Mouse (Mus musculus) forebrain, embryonic 16.5 days (tissue): ENCODE measurements around the gene Hist1h2bn. TPM values are rescaled to one million over a fixed set of nuclear protein-coding genes. Genes with fewer than 3 reads are reported as not detected.
"Not testable (repeated sequence)": the region's sequence is repeated elsewhere in the genome, so short reads cannot be mapped to it uniquely, and the experiment has no call there.

Experiments used
- ATAC-seq: fragments of 200-750 bp; cut with Nextera tagmentation; 2 replicates; pipeline ENCODE4 v1.8.0; 2017; ENCODE audit warnings: mild to moderate bottlenecking, moderate library complexity
- H3K27ac ChIP-seq: fragments of 300-500 bp; sonication (generic); 2 replicates; pipeline ENCODE4 v1.5.1; 2014; ENCODE audit warnings: low read length, control low read depth
- H3K27me3 ChIP-seq: fragments of 300-500 bp; sonication (generic); replicated peaks from 2 replicates; pipeline ENCODE4 v1.6.1; 2014; ENCODE audit warnings: low read length; ENCODE audit not compliant: control insufficient read depth, insufficient read depth
- H3K36me3 ChIP-seq: fragments of 300-500 bp; sonication (generic); 2 replicates; pipeline ENCODE4 v1.6.1; 2014; ENCODE audit not compliant: control insufficient read depth, insufficient read depth
- H3K4me1 ChIP-seq: fragments of 300-500 bp; sonication (generic); replicated peaks from 2 replicates; pipeline ENCODE4 v1.6.1; 2014; ENCODE audit warnings: low read length; ENCODE audit not compliant: control insufficient read depth, insufficient read depth
- H3K4me2 ChIP-seq: fragments of 300-500 bp; sonication (generic); 2 replicates; pipeline ENCODE4 v1.6.1; 2014; ENCODE audit warnings: mild to moderate bottlenecking, low read length, control low read depth
- H3K4me3 ChIP-seq: fragments of 300-500 bp; sonication (generic); replicated peaks from 2 replicates; pipeline ENCODE4 v1.5.1; 2014; ENCODE audit warnings: mild to moderate bottlenecking, low read length, control low read depth
- H3K9ac ChIP-seq: fragments of 300-500 bp; sonication (generic); replicated peaks from 2 replicates; pipeline ENCODE4 v1.6.1; 2014; ENCODE audit warnings: low read depth, low read length, control low read depth
- H3K9me3 ChIP-seq: fragments of 300-500 bp; sonication (generic); 2 replicates; pipeline ENCODE4 v1.6.1; 2016; ENCODE audit warnings: low read length; ENCODE audit not compliant: control insufficient read depth
- WGBS: fragments of 180-500 bp; shearing (Covaris S2); extraction: QIAGEN DNeasy Blood & Tissue Kit; methylation state at CpG from one replicate; pipeline ENCODE4 v1.1.7; 2014; 5-methylcytosine and 5-hydroxymethylcytosine counted together
- polyA plus RNA-seq: library from polyadenylated mRNA; unstranded; fragments of >200 nt; fragmentation: Nextera tagmentation; extraction: Ambion mirVana; gene quantifications from 2 replicates; pipeline ENCODE4 v1.2.1, GENCODE M21; 2015

The Hist1h2bn gene
- polyA plus RNA-seq: 0.85 and 2.3 TPM in 2 replicates

DNA sequence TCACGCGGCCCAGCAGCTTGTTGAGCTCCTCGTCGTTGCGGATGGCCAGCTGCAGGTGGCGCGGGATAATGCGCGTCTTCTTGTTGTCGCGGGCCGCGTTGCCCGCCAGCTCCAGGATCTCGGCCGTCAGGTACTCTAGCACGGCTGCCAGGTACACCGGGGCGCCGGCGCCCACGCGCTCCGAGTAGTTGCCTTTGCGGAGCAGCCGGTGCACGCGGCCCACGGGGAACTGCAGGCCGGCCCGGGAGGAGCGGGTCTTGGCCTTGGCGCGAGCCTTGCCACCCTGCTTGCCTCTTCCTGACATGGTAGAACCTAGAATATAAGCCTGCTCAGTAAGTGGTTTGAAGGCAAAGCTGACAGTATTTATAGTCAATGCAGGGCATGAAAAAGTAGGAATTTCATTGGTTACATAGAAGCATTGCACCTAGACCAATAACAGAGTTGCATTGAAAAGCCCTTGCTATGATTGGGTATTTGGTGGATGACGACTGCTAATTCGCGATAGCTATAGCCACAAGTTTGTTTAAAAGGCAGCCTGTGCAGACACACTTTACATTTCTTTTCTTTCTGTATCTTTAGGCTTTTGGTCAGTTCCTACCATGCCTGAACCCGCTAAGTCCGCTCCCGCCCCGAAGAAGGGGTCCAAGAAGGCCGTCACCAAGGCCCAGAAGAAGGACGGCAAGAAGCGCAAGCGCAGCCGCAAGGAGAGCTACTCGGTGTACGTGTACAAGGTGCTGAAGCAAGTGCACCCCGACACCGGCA, at the start of gene Hist1h2bn, which contains the start of gene Hist1h2ak:
Gene Hist1h2bn (plus strand): TSS at position 600 of the 762 bp plus-strand sequence.
Gene Hist1h2ak (minus strand): TSS at position 304 of the 762 bp plus-strand sequence.
- WGBS: under 1% methylated on average over 32 of the region's 50 CpGs
- ATAC-seq: peak; percentile 95
- H3K4me3 ChIP-seq: peak within 1 kb of the TSS; percentile 51

DNA sequence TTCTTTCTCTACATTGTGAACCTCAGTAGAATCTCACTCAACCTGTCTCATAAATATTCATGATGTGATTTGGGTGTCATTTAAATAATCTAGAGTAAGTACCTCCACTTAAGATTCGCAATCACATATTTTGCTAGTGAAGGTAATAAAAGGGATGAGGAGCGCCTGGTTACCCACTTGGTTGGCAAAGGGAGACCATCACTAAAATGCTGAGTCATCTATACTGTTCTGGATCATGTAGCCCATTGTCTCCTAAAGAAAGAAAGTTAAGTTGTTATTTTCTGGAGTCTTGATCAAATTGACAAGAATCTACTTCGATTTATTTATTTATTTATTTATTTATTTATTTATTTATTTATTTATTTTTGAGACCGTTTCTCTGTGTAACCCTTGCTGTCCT, 47.3 kb upstream of the Hist1h2bn start:
- H3K4me2 ChIP-seq: no peak overlapping the region
- no peak for ATAC-seq
- no peaks in the 10 kb centered on the region for H3K9me3 ChIP-seq
- no peak overlapping the region for H3K27ac ChIP-seq
- H3K4me3 ChIP-seq: no peak overlapping the region
- WGBS: 77% methylated on average over 4 of the region's 4 CpGs
- no peaks in the 10 kb centered on the region for H3K27me3 ChIP-seq
- no peak overlapping the region for H3K9ac ChIP-seq
- no peaks in the 10 kb centered on the region for H3K36me3 ChIP-seq
- 0 out of 2 replicates have a peak, but pooled peaks cover 3% of the 10 kb centered on the region for H3K4me1 ChIP-seq

More for the DNA sequence above, at the start of gene Hist1h2bn, which contains the start of gene Hist1h2ak:
- Histone ChIP-seq H3K4me2 (peak within 1 kb of the TSS; percentile 85), H3K4me1 (peaks cover 13% of the 10 kb centered on the region), H3K27ac (peak within 1 kb of the TSS; percentile 94), H3K9ac (peak within 1 kb of the TSS; percentile 64)
- not testable (repeated sequence) for H3K9me3 ChIP-seq, H3K27me3 ChIP-seq, H3K36me3 ChIP-seq

DNA sequence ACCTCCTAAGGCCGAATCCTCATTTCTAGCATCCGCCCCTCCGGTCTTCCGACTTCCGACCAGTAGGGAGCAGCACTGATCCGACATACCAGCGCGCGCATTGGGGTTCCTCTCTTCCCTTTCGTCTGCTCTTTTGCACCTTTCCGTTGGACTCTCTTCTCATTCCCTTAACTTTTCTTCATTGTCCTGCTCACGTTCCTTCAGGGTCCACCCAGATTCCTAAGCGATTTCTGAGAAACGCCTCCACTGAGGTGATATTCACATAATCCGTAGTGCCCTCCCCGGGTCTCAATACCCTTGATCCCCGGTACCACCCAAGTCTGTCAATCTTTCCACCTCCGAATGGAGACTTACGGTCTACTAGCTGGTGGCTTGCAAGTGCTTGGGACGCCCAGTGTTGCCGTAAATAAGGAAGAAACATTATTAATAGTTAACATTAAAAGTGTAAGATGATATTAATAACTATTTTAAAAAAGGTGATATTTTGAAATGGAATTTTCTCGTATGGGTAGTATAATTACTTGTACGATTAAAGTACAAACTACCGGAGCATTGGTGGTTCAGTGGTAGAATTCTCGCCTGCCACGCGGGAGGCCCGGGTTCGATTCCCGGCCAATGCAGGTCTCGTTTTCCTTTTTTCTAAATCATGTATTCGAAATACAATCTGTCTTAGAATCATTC, 43.8 kb upstream of the Hist1h2bn start:
- peak overlapping the region; percentile 78 for H3K4me3 ChIP-seq
- ATAC-seq: peak; percentile 85
- under 1% methylated on average over 32 of the region's 32 CpGs for WGBS

DNA sequence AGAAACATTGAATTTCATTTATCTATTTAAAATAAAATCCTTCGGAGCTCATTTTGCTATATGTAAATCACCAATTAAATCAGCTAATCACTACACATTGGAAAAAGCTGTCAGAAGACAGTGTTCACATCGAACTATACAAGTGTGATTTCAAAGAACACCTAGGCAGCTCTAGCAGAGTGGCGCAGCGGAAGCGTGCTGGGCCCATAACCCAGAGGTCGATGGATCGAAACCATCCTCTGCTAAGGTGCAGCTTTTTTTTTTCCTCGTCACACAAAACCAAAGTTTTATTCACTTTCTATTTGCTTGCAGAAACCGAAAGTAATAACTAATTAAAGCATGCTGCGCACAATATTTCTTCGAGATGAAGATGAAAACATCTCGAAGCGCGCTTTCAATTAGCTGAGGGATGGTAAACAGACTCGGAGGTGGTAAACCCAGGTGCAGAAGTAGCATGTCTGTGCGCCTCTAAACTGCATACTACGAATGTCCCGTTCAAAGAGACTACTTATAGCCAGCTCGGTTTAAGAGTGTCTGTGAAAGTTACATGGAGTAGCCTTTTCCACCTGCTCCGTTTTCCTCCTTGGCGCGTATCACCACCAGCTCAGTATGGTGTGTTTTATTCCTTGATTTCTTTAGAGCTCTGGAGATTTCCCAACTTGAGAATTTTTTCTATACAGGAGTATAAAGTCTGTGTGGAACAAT, 43.0 kb upstream of the Hist1h2bn start:
- Histone ChIP-seq H3K36me3 (no peaks in the 10 kb centered on the region), H3K27me3 (no peaks in the 10 kb centered on the region), H3K4me2 (peak overlapping the region; percentile 72), H3K4me1 (peaks cover 11% of the 10 kb centered on the region), H3K9ac (peak overlapping the region; percentile 41), H3K9me3 (no peaks in the 10 kb centered on the region), H3K4me3 (peak overlapping the region; percentile 50), H3K27ac (no peak overlapping the region)
- WGBS: 2% methylated on average over 22 of the region's 22 CpGs
- ATAC-seq: peak; percentile 85

More for the DNA sequence above, 43.8 kb upstream of the Hist1h2bn start:
- Histone ChIP-seq H3K4me1 (peaks cover 7% of the 10 kb centered on the region), H3K27me3 (no peaks in the 10 kb centered on the region), H3K27ac (peak overlapping the region; percentile 84), H3K9ac (peak overlapping the region; percentile 58), H3K9me3 (no peaks in the 10 kb centered on the region), H3K36me3 (no peaks in the 10 kb centered on the region), H3K4me2 (peak overlapping the region; percentile 50)

DNA sequence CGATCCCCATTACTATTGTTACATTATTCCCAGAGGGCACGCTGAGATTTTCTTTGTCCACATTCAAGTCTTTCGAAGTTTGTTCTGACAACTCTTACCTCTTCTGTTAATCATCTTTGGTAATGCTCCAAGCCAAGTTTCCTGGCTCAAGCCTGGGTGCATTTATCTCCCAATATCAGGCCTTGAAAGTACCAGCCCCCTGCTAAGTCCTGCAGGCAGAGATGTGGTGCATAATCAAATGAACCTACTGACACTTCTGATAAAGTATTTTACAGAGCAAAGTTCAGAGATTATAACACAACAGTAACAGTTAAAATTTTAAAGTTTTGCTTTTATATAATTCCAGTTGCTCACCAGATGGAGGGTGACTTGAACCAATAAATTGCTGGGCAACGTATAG, 42.2 kb upstream of the Hist1h2bn start:
- no peak overlapping the region for H3K27ac ChIP-seq
- H3K4me1 ChIP-seq: peaks cover 11% of the 10 kb centered on the region
- no peaks in the 10 kb centered on the region for H3K9me3 ChIP-seq
- ATAC-seq: no peak
- H3K36me3 ChIP-seq: no peaks in the 10 kb centered on the region
- H3K27me3 ChIP-seq: no peaks in the 10 kb centered on the region
- H3K4me3 ChIP-seq: peak overlapping the region; percentile 50
- H3K4me2 ChIP-seq: peak overlapping the region; percentile 72
- 17% methylated on average over 4 of the region's 4 CpGs for WGBS
- H3K9ac ChIP-seq: no peak overlapping the region

DNA sequence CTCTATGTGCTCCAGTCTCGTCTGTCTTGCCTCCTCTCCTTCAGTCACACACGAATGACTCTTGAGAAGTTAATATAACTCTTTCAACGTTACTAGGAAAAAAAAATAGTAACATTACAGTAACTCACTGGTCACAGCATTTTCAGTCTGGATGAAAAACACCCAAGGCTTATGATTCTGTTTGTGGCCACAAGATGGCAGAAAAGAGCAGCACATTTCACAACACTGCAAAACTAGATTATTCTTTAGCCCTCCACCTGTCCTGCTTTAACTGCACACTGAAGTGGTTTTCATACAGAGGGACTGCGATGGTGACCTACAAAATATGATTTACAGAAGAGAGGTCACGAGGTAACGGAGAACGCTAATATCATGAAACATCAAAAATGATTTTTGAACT, 39.2 kb upstream of the Hist1h2bn start:
- ATAC-seq: no peak

DNA sequence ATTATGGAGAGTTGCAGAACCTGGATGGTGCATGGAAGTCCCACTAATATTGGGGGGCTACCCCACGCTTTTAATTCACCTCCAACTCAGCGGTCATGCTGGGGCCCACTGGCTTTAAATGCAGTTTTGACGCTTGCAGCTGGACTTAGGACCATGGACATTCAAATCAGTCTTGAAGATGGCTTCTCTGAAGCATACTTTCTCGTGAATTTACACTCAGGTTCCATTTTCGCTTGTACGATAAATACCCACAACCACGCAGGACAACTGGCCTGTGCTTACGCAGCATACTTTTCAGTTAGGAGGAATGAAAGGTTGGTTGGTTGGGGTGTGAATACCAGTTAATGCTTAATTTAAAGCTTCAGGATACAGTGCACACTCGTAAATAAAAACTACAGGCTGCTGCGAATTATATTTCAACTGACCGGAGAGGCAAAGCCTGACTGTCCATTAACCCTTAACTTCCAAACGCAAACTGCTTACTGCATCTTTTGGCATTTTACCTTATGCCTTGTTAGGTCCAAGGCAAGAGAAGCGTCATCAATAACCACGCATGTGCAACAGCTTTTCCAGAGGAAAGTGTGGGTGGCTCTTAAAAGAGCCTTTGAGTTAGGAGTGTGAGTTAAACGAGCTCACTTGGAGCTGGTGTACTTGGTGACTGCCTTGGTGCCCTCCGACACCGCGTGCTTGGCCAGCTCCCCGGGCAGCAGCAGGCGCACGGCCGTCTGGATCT, 38.6 kb upstream of the Hist1h2bn start:
- under 1% methylated on average over 22 of the region's 22 CpGs for WGBS
- peaks cover 23% of the 10 kb centered on the region for H3K4me1 ChIP-seq
- no peaks in the 10 kb centered on the region for H3K9me3 ChIP-seq
- peak overlapping the region; percentile 70 for H3K4me2 ChIP-seq
- H3K27me3 ChIP-seq: no peaks in the 10 kb centered on the region
- ATAC-seq: no peak
- peak overlapping the region; percentile 42 for H3K4me3 ChIP-seq
- H3K36me3 ChIP-seq: no peaks in the 10 kb centered on the region
- H3K27ac ChIP-seq: peak overlapping the region; percentile 79
- peak overlapping the region; percentile 55 for H3K9ac ChIP-seq

More for the DNA sequence above, 39.2 kb upstream of the Hist1h2bn start:
- H3K27me3 ChIP-seq: no peaks in the 10 kb centered on the region
- peak overlapping the region; percentile 55; the same call in 1 of the 2 replicates for H3K9ac ChIP-seq
- H3K4me2 ChIP-seq: peak overlapping the region; percentile 70
- H3K27ac ChIP-seq: peak overlapping the region; percentile 79; the same call in 1 of the 2 replicates
- peak overlapping the region; percentile 42 for H3K4me3 ChIP-seq
- WGBS: under 1% methylated on average over 7 of the region's 7 CpGs
- peaks cover 23% of the 10 kb centered on the region for H3K4me1 ChIP-seq
- H3K36me3 ChIP-seq: no peaks in the 10 kb centered on the region
- no peaks in the 10 kb centered on the region for H3K9me3 ChIP-seq

DNA sequence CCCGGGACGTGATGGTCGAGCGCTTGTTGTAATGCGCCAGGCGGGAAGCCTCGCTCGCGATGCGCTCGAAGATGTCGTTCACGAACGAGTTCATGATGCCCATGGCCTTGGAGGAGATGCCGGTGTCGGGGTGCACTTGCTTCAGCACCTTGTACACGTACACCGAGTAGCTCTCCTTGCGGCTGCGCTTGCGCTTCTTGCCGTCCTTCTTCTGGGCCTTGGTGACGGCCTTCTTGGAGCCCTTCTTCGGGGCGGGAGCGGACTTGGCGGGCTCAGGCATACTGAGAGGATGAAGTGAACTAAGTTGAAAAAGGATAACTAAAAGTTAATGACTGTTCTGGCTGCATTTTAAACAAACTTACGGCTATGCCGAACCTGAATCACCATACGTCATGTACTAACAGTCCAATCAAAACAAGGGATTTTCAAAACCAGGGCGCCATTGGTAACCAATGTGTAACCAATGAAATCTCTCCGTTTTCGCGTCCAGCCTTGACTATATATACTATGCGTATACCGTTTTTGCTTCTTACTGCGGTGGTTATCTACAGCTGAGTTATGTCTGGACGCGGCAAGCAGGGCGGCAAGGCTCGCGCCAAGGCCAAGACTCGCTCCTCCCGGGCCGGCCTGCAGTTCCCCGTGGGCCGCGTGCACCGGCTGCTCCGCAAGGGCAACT, 37.9 kb upstream of the Hist1h2bn start, which contains the start of the genes Hist1h2bl and Hist1h2ai:
Gene Hist1h2bl (minus strand): TSS at position 280 of the 676 bp plus-strand sequence.
Gene Hist1h2ai (plus strand): TSS at position 559 of the 676 bp plus-strand sequence.
- Histone ChIP-seq H3K4me3 (peak within 1 kb of the TSS; percentile 54), H3K9ac (peak within 1 kb of the TSS; percentile 71), H3K4me1 (peaks cover 25% of the 10 kb centered on the region), H3K4me2 (peak within 1 kb of the TSS; percentile 98), H3K27ac (peak within 1 kb of the TSS; percentile 97)
- whole genome bisulfite sequencing: under 1% methylated on average over 25 of the region's 50 CpGs
- ATAC-seq: peak; percentile 94
- H3K27me3 ChIP-seq, H3K9me3 ChIP-seq, H3K36me3 ChIP-seq: not testable (repeated sequence)
